Mouse (Mus musculus): ENCODE measurements around the gene Nupl1.

DNA sequence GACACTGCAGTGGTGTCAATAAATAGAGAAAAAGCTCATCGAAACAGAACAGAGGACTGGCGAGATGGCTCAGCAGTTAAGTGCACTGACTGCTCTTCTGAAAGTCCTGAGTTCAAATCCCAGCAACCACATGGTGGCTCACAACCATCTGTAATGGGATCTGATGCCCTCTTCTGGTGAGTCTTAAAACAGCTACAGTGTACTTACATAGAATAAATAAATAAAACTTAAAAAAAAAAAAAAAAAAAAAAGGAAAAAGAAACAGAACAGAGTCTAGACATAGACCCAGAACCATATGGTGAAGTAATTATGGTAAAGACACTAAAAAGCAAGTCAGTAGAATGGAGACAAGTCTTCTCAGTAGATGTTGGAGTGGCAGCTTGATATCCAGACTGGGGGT, 69.9 kb downstream of the Nupl1 start:
- TF ChIP-seq ZNF384 (IDR thresholded peaks at IDR 0.05; ENCODE audit: low read depth, low read length) (peak; percentile 69), ZC3H11A (IDR thresholded peaks at IDR 0.05; ENCODE audit: borderline replicate concordance, low read depth, low read length) (no peak)
